Mouse (Mus musculus) limb, embryonic 12.5 days (tissue): Measurements from ENCODE around the gene Jarid2. TPM values are rescaled to one million over a fixed set of nuclear protein-coding genes. Genes with fewer than 3 reads are reported as not detected.

Experiments
- ATAC-seq: fragments of 200-750 bp; cut with Nextera tagmentation; 2 replicates; pipeline ENCODE4 v1.8.0; 2017; ENCODE audit warnings: low read depth, moderate TSS enrichment; ENCODE audit not compliant: insufficient number of reproducible peaks, insufficient read depth, low FRiP score, low TSS enrichment
- H3K27ac ChIP-seq: fragments of 300-500 bp; sonication (generic); 2 replicates; pipeline ENCODE4 v1.5.1; 2016; ENCODE audit warnings: mild to moderate bottlenecking, moderate library complexity
- H3K27me3 ChIP-seq: fragments of 300-500 bp; sonication (generic); 2 replicates; pipeline ENCODE4 v1.6.1; 2016; ENCODE audit warnings: mild to moderate bottlenecking, moderate library complexity
- H3K36me3 ChIP-seq: fragments of 300-500 bp; sonication (generic); 2 replicates; pipeline ENCODE4 v1.6.1; 2016; ENCODE audit warnings: mild to moderate bottlenecking, moderate library complexity
- H3K4me1 ChIP-seq: fragments of 300-500 bp; sonication (generic); replicated peaks from 2 replicates; pipeline ENCODE4 v1.6.1; 2016
- H3K4me2 ChIP-seq: fragments of 300-500 bp; sonication (generic); 2 replicates; pipeline ENCODE4 v1.6.1; 2016; ENCODE audit warnings: mild to moderate bottlenecking, moderate library complexity
- H3K4me3 ChIP-seq: fragments of 300-500 bp; sonication (generic); replicated peaks from 2 replicates; pipeline ENCODE4 v1.5.1; 2016; ENCODE audit warnings: mild to moderate bottlenecking
- H3K9ac ChIP-seq: fragments of 300-500 bp; sonication (generic); replicated peaks from 2 replicates; pipeline ENCODE4 v1.6.1; 2016; ENCODE audit warnings: mild to moderate bottlenecking, moderate library complexity
- H3K9me3 ChIP-seq: fragments of 300-500 bp; sonication (generic); 2 replicates; pipeline ENCODE4 v1.6.1; 2016; ENCODE audit warnings: mild to moderate bottlenecking, moderate library complexity
- WGBS: fragments of 180-500 bp; shearing (Covaris S2); methylation state at CpG from one replicate; pipeline ENCODE4 v1.1.7; 2016; 5-methylcytosine and 5-hydroxymethylcytosine counted together
- polyA plus RNA-seq: library from polyadenylated mRNA; unstranded; fragments of >200 nt; fragmentation: Nextera tagmentation; extraction: Ambion mirVana; gene quantifications from 2 replicates; pipeline ENCODE4 v1.2.1, GENCODE M21; 2016

Gene Jarid2
- polyA plus RNA-seq, 1 experiment from 2014 or later, result 57.4 TPM

DNA sequence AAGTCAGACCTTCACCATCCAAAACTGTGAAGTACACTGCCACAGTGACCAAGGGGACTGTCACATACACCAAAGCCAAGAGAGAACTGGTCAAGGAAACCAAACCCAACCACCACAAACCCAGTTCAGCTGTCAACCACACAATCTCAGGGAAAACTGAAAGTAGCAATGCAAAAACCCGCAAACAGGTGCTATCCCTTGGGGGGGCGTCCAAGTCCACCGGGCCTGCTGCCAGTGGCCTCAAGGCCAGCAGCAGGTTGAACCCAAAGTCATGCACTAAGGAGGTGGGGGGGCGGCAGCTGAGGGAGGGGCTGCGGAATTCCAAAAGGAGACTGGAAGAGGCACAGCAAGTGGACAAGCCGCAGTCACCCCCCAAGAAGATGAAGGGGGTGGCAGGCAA lies 173.0 kb downstream of the Jarid2 start:
- no peak overlapping the region for H3K27ac ChIP-seq
- no peak overlapping the region for H3K4me3 ChIP-seq
- peaks cover 83% of the 10 kb centered on the region for H3K36me3 ChIP-seq
- no peak overlapping the region for H3K4me2 ChIP-seq
- H3K9me3 ChIP-seq, result no peaks in the 10 kb centered on the region
- no peaks in the 10 kb centered on the region for H3K27me3 ChIP-seq
- H3K4me1 ChIP-seq, result peaks cover 8% of the 10 kb centered on the region; the same call in 1 of the 2 replicates
- no peak overlapping the region for H3K9ac ChIP-seq
- ATAC-seq, result no peak
- WGBS, result 94% methylated on average over 6 of the region's 6 CpGs

- Histone ChIP-seq H3K27ac (no peak overlapping the region), H3K36me3 (peaks cover 83% of the 10 kb centered on the region), H3K9me3 (no peaks in the 10 kb centered on the region), H3K4me3 (no peak overlapping the region), H3K27me3 (no peaks in the 10 kb centered on the region), H3K9ac (no peak overlapping the region), H3K4me2 (no peak overlapping the region), H3K4me1 (peaks cover 14% of the 10 kb centered on the region; the same call in 1 of the 2 replicates)
- no peak for ATAC-seq
These were observed 174.1 kb downstream of the Jarid2 start for GRCm38 (mm10) chr13:44903416-44903815.

DNA sequence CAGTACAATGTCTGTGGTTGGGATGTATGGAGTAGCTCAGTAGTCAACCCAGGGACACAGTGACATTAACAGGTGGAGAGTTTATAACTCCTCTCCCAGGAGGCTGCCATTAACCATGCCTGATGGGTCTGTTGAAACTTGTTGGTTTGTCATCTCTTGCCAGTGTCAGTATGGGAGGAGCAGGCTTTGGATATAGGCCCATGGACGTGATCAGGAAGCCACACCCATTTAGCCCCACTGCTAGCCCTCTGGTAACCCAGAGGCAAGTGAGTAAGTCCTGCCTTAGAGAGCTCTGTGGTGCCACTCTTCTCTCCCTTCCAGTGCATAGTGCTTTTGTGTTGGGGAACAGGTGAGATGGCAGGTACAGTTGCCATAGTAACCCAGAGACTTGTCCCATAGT lies 175.0 kb downstream of the Jarid2 start:
- WGBS, result 64% methylated on average over 1 of the region's 1 CpGs
- Histone ChIP-seq H3K4me3 (no peak overlapping the region), H3K27ac (no peak overlapping the region), H3K4me2 (no peak overlapping the region), H3K9ac (no peak overlapping the region), H3K36me3 (peaks cover 84% of the 10 kb centered on the region), H3K4me1 (peaks cover 14% of the 10 kb centered on the region; the same call in 1 of the 2 replicates), H3K27me3 (no peaks in the 10 kb centered on the region), H3K9me3 (no peaks in the 10 kb centered on the region)
- no peak for ATAC-seq

- Histone ChIP-seq H3K4me2 (no peak overlapping the region), H3K27ac (no peak overlapping the region), H3K27me3 (no peaks in the 10 kb centered on the region), H3K4me3 (no peak overlapping the region), H3K36me3 (peaks cover 91% of the 10 kb centered on the region), H3K9me3 (no peaks in the 10 kb centered on the region), H3K4me1 (peaks cover 14% of the 10 kb centered on the region; the same call in 1 of the 2 replicates), H3K9ac (no peak overlapping the region)
- no peak for ATAC-seq
- WGBS, result 90% methylated on average over 11 of the region's 11 CpGs
These were observed 176.9 kb downstream of the Jarid2 start for GRCm38 (mm10) chr13:44906141-44906540.

- H3K9me3 ChIP-seq, result no peaks in the 10 kb centered on the region
- H3K4me3 ChIP-seq, result no peak overlapping the region
- H3K36me3 ChIP-seq, result peaks cover 96% of the 10 kb centered on the region
- no peak overlapping the region for H3K9ac ChIP-seq
- no peaks in the 10 kb centered on the region for H3K27me3 ChIP-seq
- 0 out of 2 replicates have a peak overlapping the region, but pooled peaks have one; percentile 5 for H3K27ac ChIP-seq
- peaks cover 14% of the 10 kb centered on the region; the same call in 1 of the 2 replicates for H3K4me1 ChIP-seq
- no peak for ATAC-seq
- 69% methylated on average over 6 of the region's 6 CpGs for WGBS
- no peak overlapping the region for H3K4me2 ChIP-seq
These were observed 178.4 kb downstream of the Jarid2 start for GRCm38 (mm10) chr13:44907702-44908101.

DNA sequence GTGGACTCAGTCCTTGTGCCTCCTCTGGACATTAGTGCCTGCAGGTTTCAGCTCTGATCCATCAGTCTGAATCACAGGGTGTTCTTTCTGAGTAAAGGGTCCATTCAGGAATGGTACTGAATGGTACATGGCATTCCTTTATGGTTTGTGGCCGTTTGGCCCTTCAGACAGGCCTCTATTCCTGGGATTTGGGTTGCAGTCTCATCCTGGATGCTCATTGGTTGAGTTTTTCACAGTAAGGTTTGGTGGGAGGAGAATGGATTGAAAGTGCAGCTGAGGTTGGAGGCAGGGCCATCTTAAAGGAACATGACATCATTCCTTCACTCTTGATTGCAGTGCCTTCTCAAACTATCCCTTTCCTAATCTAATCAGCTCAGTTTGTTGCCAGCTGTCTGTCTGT lies 179.5 kb downstream of the Jarid2 start:
- H3K4me2 ChIP-seq, result no peak overlapping the region
- 0 out of 2 replicates have a peak overlapping the region, but pooled peaks have one; percentile 41 for H3K27ac ChIP-seq
- H3K9me3 ChIP-seq, result no peaks in the 10 kb centered on the region
- H3K36me3 ChIP-seq, result peaks cover 98% of the 10 kb centered on the region
- H3K4me3 ChIP-seq, result no peak overlapping the region
- H3K9ac ChIP-seq, result no peak overlapping the region
- no peak for ATAC-seq
- peaks cover 14% of the 10 kb centered on the region; the same call in 1 of the 2 replicates for H3K4me1 ChIP-seq
- H3K27me3 ChIP-seq, result no peaks in the 10 kb centered on the region
- 11% methylated on average over 1 of the region's 1 CpGs for WGBS

DNA sequence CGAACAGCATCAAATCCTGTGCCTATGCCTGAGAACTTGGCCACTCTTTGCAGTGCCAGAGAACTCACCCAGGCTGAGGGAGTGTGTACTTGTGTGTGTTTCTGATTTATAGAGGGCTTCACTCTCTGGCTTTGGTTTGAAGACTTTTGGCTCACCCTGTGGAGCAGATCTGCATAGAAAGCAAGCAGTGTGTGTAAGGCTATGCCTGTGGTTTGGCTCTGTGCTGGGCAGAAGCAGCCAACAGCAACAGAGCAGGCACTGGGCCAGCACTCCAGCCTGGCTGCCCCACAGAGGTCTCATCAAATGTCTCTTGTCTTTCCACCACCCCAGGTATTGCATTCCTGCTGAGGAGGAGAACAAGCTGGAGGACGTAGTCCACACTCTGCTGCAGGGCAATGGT lies 183.6 kb downstream of the Jarid2 start:
- no peak overlapping the region for H3K9ac ChIP-seq
- no peak overlapping the region for H3K4me2 ChIP-seq
- H3K36me3 ChIP-seq, result peaks cover 100% of the 10 kb centered on the region
- no peaks in the 10 kb centered on the region for H3K27me3 ChIP-seq
- no peak overlapping the region for H3K4me3 ChIP-seq
- no peak for ATAC-seq
- H3K4me1 ChIP-seq, result peaks cover under 1% of the 10 kb centered on the region; the same call in 1 of the 2 replicates
- no peak overlapping the region for H3K27ac ChIP-seq
- H3K9me3 ChIP-seq, result no peaks in the 10 kb centered on the region
- WGBS, result 87% methylated on average over 2 of the region's 2 CpGs

- WGBS, result 72% methylated on average over 7 of the region's 7 CpGs
- H3K9ac ChIP-seq, result no peak overlapping the region
- H3K27me3 ChIP-seq, result no peaks in the 10 kb centered on the region
- H3K4me3 ChIP-seq, result no peak overlapping the region
- no peaks in the 10 kb centered on the region; the same call in 1 of the 2 replicates for H3K4me1 ChIP-seq
- H3K9me3 ChIP-seq, result no peaks in the 10 kb centered on the region
- H3K4me2 ChIP-seq, result no peak overlapping the region
- no peak for ATAC-seq
- peaks cover 100% of the 10 kb centered on the region for H3K36me3 ChIP-seq
- H3K27ac ChIP-seq, result no peak overlapping the region
These were observed 184.3 kb downstream of the Jarid2 start for GRCm38 (mm10) chr13:44913560-44913959.

DNA sequence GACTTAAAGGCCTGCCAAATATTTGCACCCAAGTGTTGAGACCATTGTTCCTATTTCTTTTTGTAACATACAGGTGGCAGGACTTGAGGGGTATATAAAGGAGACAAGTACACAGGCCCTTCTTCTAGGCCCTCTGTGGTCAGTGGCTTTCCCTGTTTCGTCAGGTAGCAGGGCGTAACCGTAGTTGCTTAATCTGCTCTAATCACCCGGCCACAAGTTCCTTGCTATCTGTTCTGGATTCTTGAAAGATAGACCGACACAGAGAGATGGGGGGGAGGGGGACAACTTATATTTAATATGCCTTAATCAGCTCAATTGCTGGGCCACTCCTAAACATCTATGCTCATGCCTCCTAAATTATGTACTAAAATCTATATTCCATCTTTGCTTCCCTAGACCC lies 186.1 kb downstream of the Jarid2 start:
- ATAC-seq, result no peak
- WGBS, result 93% methylated on average over 5 of the region's 5 CpGs
- peaks cover 100% of the 10 kb centered on the region for H3K36me3 ChIP-seq

DNA sequence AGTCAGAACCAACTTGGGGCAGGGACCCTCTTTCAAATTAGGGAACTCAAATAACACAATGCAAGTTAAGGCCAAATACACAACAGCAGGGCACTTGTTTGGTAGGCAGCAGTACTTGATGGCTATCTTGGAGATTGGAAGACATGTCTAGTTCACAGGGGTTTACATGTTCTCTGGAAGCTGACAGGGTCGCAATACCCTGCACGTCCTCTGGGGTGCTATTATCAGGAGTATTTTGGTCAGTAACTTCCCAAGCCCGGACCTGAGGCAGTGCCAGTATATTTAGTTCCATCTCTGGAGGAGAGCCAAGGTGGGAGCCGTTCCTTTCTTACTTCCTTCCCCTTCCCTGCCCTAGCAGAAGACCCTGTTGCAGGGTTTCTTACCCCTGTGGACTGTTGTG lies 186.7 kb downstream of the Jarid2 start:
- H3K4me2 ChIP-seq, result no peak overlapping the region
- H3K4me3 ChIP-seq, result no peak overlapping the region
- WGBS, result 78% methylated on average over 4 of the region's 4 CpGs
- H3K9me3 ChIP-seq, result no peaks in the 10 kb centered on the region
- no peaks in the 10 kb centered on the region for H3K4me1 ChIP-seq
- H3K27ac ChIP-seq, result no peak overlapping the region
- H3K9ac ChIP-seq, result no peak overlapping the region
- H3K27me3 ChIP-seq, result no peaks in the 10 kb centered on the region
- ATAC-seq, result no peak
- H3K36me3 ChIP-seq, result peaks cover 100% of the 10 kb centered on the region

More for the DNA sequence above, 186.1 kb downstream of the Jarid2 start:
- no peak overlapping the region for H3K27ac ChIP-seq
- no peaks in the 10 kb centered on the region for H3K4me1 ChIP-seq
- no peak overlapping the region for H3K4me3 ChIP-seq
- H3K4me2 ChIP-seq, result no peak overlapping the region
- H3K27me3 ChIP-seq, result no peaks in the 10 kb centered on the region
- H3K9me3 ChIP-seq, result no peaks in the 10 kb centered on the region
- no peak overlapping the region for H3K9ac ChIP-seq

- Histone ChIP-seq H3K36me3 (peaks cover 100% of the 10 kb centered on the region), H3K27ac (no peak overlapping the region), H3K9ac (no peak overlapping the region), H3K4me3 (no peak overlapping the region), H3K27me3 (no peaks in the 10 kb centered on the region), H3K9me3 (no peaks in the 10 kb centered on the region), H3K4me2 (no peak overlapping the region), H3K4me1 (no peaks in the 10 kb centered on the region)
- 93% methylated on average over 4 of the region's 4 CpGs for WGBS
- no peak for ATAC-seq
These were observed 187.9 kb downstream of the Jarid2 start for GRCm38 (mm10) chr13:44917202-44917601.

DNA sequence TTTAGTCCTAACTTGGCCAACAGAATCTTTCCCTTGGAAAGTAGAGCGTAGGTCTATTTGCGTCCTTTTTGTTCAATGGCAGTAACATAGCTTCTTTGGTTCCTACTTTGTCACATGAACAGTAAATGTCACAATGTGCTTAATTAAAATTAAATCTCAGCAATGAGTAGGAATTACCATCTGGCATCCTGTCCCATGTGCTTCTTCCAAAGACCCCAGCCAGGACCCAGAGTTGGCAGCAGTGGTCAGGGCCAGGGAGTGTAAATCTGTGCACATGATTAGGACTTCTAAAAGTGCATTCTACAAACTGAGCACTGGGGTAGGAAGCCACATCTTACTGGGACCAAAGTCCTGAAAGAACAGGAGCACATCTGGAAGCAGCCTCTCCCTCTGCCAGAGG lies 189.0 kb downstream of the Jarid2 start:
- no peaks in the 10 kb centered on the region for H3K27me3 ChIP-seq
- peaks cover 100% of the 10 kb centered on the region for H3K36me3 ChIP-seq
- 96% methylated on average over 2 of the region's 2 CpGs for WGBS
- no peaks in the 10 kb centered on the region for H3K9me3 ChIP-seq
- no peak overlapping the region for H3K27ac ChIP-seq
- no peak overlapping the region for H3K4me2 ChIP-seq
- H3K9ac ChIP-seq, result no peak overlapping the region
- H3K4me3 ChIP-seq, result no peak overlapping the region
- ATAC-seq, result no peak
- H3K4me1 ChIP-seq, result no peaks in the 10 kb centered on the region
